Mouse (Mus musculus): ENCODE measurements around the gene Dpp4.

Gene Dpp4

GRCm38 (mm10) chr2:62412081-62412821 is at the start of gene Dpp4:
Dpp4 (minus strand) TSS chr2:62412231.
- no peak for DNase-seq (ENCODE audit: inconsistent age in 2 of 2, low spot score in 1 of 2)

GRCm38 (mm10) chr2:62460815-62461450 is 48.9 kb upstream of the Dpp4 start:
- DNase-seq (ENCODE audit: inconsistent age in 2 of 2, low spot score in 1 of 2) = no peak

GRCm38 (mm10) chr2:62460231-62460710 is 48.2 kb upstream of the Dpp4 start:
- DNase-seq (ENCODE audit: inconsistent age in 2 of 2, low spot score in 1 of 2) = peak in 1 of 2 experiments; percentile 27

- DNase-seq (ENCODE audit: inconsistent age in 2 of 2, low spot score in 1 of 2) = no peak
Measured at GRCm38 (mm10) chr2:62459241-62460174, 47.5 kb upstream of the Dpp4 start.

- peak in 1 of 2 experiments; percentile 34 for DNase-seq (ENCODE audit: inconsistent age in 2 of 2, low spot score in 1 of 2)
Measured at GRCm38 (mm10) chr2:62458070-62458469, 46.0 kb upstream of the Dpp4 start.

GRCm38 (mm10) chr2:62454991-62455390 is 43.0 kb upstream of the Dpp4 start:
- no peak for DNase-seq (ENCODE audit: inconsistent age in 2 of 2, low spot score in 1 of 2)

GRCm38 (mm10) chr2:62454033-62454432 is 42.0 kb upstream of the Dpp4 start:
- DNase-seq (ENCODE audit: inconsistent age in 2 of 2, low spot score in 1 of 2) = no peak

- no peak for DNase-seq (ENCODE audit: inconsistent age in 2 of 2, low spot score in 1 of 2)
Measured at GRCm38 (mm10) chr2:62450364-62450763, 38.3 kb upstream of the Dpp4 start.

- DNase-seq (ENCODE audit: inconsistent age in 2 of 2, low spot score in 1 of 2) = no peak
Measured at GRCm38 (mm10) chr2:62449692-62450346, 37.8 kb upstream of the Dpp4 start.

GRCm38 (mm10) chr2:62440802-62441544 is 28.9 kb upstream of the Dpp4 start:
- DNase-seq (ENCODE audit: inconsistent age in 2 of 2, low spot score in 1 of 2) = no peak

GRCm38 (mm10) chr2:62440083-62440482 is 28.1 kb upstream of the Dpp4 start:
- no peak for DNase-seq (ENCODE audit: inconsistent age in 2 of 2, low spot score in 1 of 2)

- DNase-seq (ENCODE audit: inconsistent age in 2 of 2, low spot score in 1 of 2) = no peak
Measured at GRCm38 (mm10) chr2:62431245-62431795, 19.3 kb upstream of the Dpp4 start.

- peak in 1 of 2 experiments; percentile 39 for DNase-seq (ENCODE audit: inconsistent age in 2 of 2, low spot score in 1 of 2)
Measured at GRCm38 (mm10) chr2:62425941-62426340, 13.9 kb upstream of the Dpp4 start.

GRCm38 (mm10) chr2:62423343-62423776 is 11.3 kb upstream of the Dpp4 start:
- DNase-seq (ENCODE audit: inconsistent age in 2 of 2, low spot score in 1 of 2) = no peak

- no peak for DNase-seq (ENCODE audit: inconsistent age in 2 of 2, low spot score in 1 of 2)
Measured at GRCm38 (mm10) chr2:62422515-62423342, 10.7 kb upstream of the Dpp4 start.

- DNase-seq (ENCODE audit: inconsistent age in 2 of 2, low spot score in 1 of 2) = no peak
Measured at GRCm38 (mm10) chr2:62421229-62421628, 9.2 kb upstream of the Dpp4 start.

- DNase-seq (ENCODE audit: inconsistent age in 2 of 2, low spot score in 1 of 2) = no peak
Measured at GRCm38 (mm10) chr2:62420045-62420444, 8.0 kb upstream of the Dpp4 start.

GRCm38 (mm10) chr2:62417233-62417632 is 5.2 kb upstream of the Dpp4 start:
- no peak for DNase-seq (ENCODE audit: inconsistent age in 2 of 2, low spot score in 1 of 2)

Measured in adrenal gland, adult (tissue).